Mouse (Mus musculus) bone marrow, adult 2 months (tissue): ENCODE data around the gene Cdh26. TPM values are rescaled to one million over a fixed set of nuclear protein-coding genes. Genes with fewer than 3 reads are reported as not detected.

Experiments
- H3K27ac ChIP-seq: fragments of 200-500 bp; 2 replicates; pipeline ENCODE4 v1.5.1; 2012; ENCODE audit warnings: low read depth, mild to moderate bottlenecking, control low read depth, inconsistent platforms, low read length; ENCODE audit not compliant: control insufficient read depth, poor library complexity, insufficient read depth
- H3K4me1 ChIP-seq: fragments of 200-500 bp; 2 replicates; pipeline ENCODE4 v1.6.1; 2011; ENCODE audit warnings: low read length; ENCODE audit not compliant: control insufficient read depth, insufficient read depth
- H3K4me3 ChIP-seq: fragments of 200-500 bp; replicated peaks from 2 replicates; pipeline ENCODE3; 2011; ENCODE audit warnings: mild to moderate bottlenecking, low read depth, low read length, control low read depth; ENCODE audit not compliant: control insufficient read depth
- CTCF ChIP-seq: fragments of 200-500 bp; IDR thresholded peaks from 2 replicates; pipeline ENCODE4 v1.5.1; 2011; ENCODE audit warnings: low read length, control low read depth; ENCODE audit not compliant: control insufficient read depth, insufficient read depth
- POLR2A ChIP-seq: fragments of 200-500 bp; IDR thresholded peaks from 2 replicates; pipeline ENCODE4 v1.6.1; 2011; ENCODE audit warnings: low read depth, mild to moderate bottlenecking, control low read depth, low read length, borderline replicate concordance; ENCODE audit not compliant: control insufficient read depth
- WGBS: fragments of 180-500 bp; shearing (Covaris S2); methylation state at CpG from one replicate; pipeline ENCODE4 v1.1.7; 2018; 5-methylcytosine and 5-hydroxymethylcytosine counted together
- polyA plus RNA-seq: library from polyadenylated mRNA; stranded (reverse); fragments of >200 nt; gene quantifications from 2 replicates; pipeline ENCODE4 v1.2.4, GENCODE M21; 2011; ENCODE audit warnings: low replicate concordance; ENCODE audit not compliant: missing spikeins, insufficient read depth, insufficient read length

The Cdh26 gene
- polyA plus RNA-seq, 1 experiment = not detected

- H3K4me1 ChIP-seq = no peaks in the 10 kb centered on the region
- TF ChIP-seq CTCF (no peak), POLR2A (no peak)
- 74% methylated on average over 2 of the region's 2 CpGs for WGBS
These were observed 50.6 kb downstream of the Cdh26 start for GRCm38 (mm10) chr2:178480932-178481331.

GRCm38 (mm10) chr2:178483462-178483861, 53.1 kb downstream of the Cdh26 start:
- Histone ChIP-seq H3K27ac (no peak overlapping the region), H3K4me1 (no peaks in the 10 kb centered on the region), H3K4me3 (no peak overlapping the region)
- no peak for TF ChIP-seq CTCF
- no peak for TF ChIP-seq POLR2A
- WGBS = 48% methylated on average over 10 of the region's 10 CpGs

More at GRCm38 (mm10) chr2:178480932-178481331, 50.6 kb downstream of the Cdh26 start:
- Histone ChIP-seq H3K27ac (no peak overlapping the region), H3K4me3 (no peak overlapping the region)

- Histone ChIP-seq H3K4me1 (no peaks in the 10 kb centered on the region; the same call in 1 of the 2 replicates), H3K4me3 (no peak overlapping the region), H3K27ac (no peak overlapping the region)
- TF ChIP-seq POLR2A = no peak
- no peak for TF ChIP-seq CTCF
- WGBS = 81% methylated on average over 4 of the region's 4 CpGs
These were observed 57.9 kb downstream of the Cdh26 start for GRCm38 (mm10) chr2:178488276-178488675.

- TF ChIP-seq POLR2A (no peak), CTCF (no peak)
- H3K4me1 ChIP-seq = no peaks in the 10 kb centered on the region; the same call in 1 of the 2 replicates
- WGBS = 74% methylated on average over 9 of the region's 9 CpGs
- H3K4me3 ChIP-seq = no peak overlapping the region
- H3K27ac ChIP-seq = no peak overlapping the region
These were observed 60.1 kb downstream of the Cdh26 start for GRCm38 (mm10) chr2:178490245-178490920.

GRCm38 (mm10) chr2:178494066-178494465, 63.7 kb downstream of the Cdh26 start:
- Histone ChIP-seq H3K27ac (no peak overlapping the region), H3K4me1 (peaks cover 9% of the 10 kb centered on the region), H3K4me3 (no peak overlapping the region)
- WGBS = 84% methylated on average over 11 of the region's 11 CpGs
- TF ChIP-seq CTCF = no peak
- no peak for TF ChIP-seq POLR2A

GRCm38 (mm10) chr2:178495816-178496215, 65.5 kb downstream of the Cdh26 start:
- 88% methylated on average over 2 of the region's 2 CpGs for WGBS
- peaks cover 9% of the 10 kb centered on the region for H3K4me1 ChIP-seq
- no peak overlapping the region for H3K4me3 ChIP-seq
- TF ChIP-seq CTCF (no peak), POLR2A (no peak)
- no peak overlapping the region for H3K27ac ChIP-seq

GRCm38 (mm10) chr2:178497900-178498299, 67.6 kb downstream of the Cdh26 start:
- TF ChIP-seq POLR2A = no peak
- no peak for TF ChIP-seq CTCF
- H3K27ac ChIP-seq = peak overlapping the region; percentile 55; the same call in 1 of the 2 replicates
- H3K4me1 ChIP-seq = peaks cover 10% of the 10 kb centered on the region
- H3K4me3 ChIP-seq = no peak overlapping the region
- 0% methylated on average over 1 of the region's 1 CpGs for WGBS

GRCm38 (mm10) chr2:178498409-178498808, 68.1 kb downstream of the Cdh26 start:
- 16% methylated on average over 5 of the region's 5 CpGs for WGBS
- H3K4me1 ChIP-seq = peaks cover 10% of the 10 kb centered on the region
- TF ChIP-seq POLR2A (no peak), CTCF (no peak)
- H3K27ac ChIP-seq = peak overlapping the region; percentile 34
- H3K4me3 ChIP-seq = no peak overlapping the region

GRCm38 (mm10) chr2:178502469-178502868, 72.1 kb downstream of the Cdh26 start:
- 89% methylated on average over 10 of the region's 10 CpGs for WGBS
- Histone ChIP-seq H3K4me3 (no peak overlapping the region), H3K4me1 (peaks cover 10% of the 10 kb centered on the region), H3K27ac (no peak overlapping the region)
- TF ChIP-seq CTCF (no peak), POLR2A (no peak)
